Mouse (Mus musculus): ENCODE results near the gene Ndufc1. TPM values are rescaled to one million over a fixed set of nuclear protein-coding genes. Genes with fewer than 3 reads are reported as not detected.
"Not testable (repeated sequence)": the region's sequence is repeated elsewhere in the genome, so short reads cannot be mapped to it uniquely, and the experiment has no call there.

Ndufc1 gene
- total RNA-seq (2021): 1,000 to 10,000 TPM in 1 of 2 experiments, 100 to 1,000 TPM in 1; 989 to 1,053 TPM
- long read RNA-seq, experiment 1, transcript Ndufc1-201 (4 exons, 1,249 nt): major isoform, 870 of 907 reads
- long read RNA-seq, experiment 1, transcript Ndufc1-203 (2 exons, 311 nt): minor isoform, 15 of 907 reads
- long read RNA-seq, experiment 1, partial matches to known transcripts: 8 of 907 reads
- long read RNA-seq, experiment 1, other reads (novel, unspliced or antisense): 12 of 907 reads
- long read RNA-seq, experiment 2, transcript Ndufc1-201 (4 exons, 1,249 nt): major isoform, 764 of 779 reads
- long read RNA-seq, experiment 2, partial matches to known transcripts: 6 of 779 reads
- long read RNA-seq, experiment 2, other reads (novel, unspliced or antisense): 4 of 779 reads

DNA sequence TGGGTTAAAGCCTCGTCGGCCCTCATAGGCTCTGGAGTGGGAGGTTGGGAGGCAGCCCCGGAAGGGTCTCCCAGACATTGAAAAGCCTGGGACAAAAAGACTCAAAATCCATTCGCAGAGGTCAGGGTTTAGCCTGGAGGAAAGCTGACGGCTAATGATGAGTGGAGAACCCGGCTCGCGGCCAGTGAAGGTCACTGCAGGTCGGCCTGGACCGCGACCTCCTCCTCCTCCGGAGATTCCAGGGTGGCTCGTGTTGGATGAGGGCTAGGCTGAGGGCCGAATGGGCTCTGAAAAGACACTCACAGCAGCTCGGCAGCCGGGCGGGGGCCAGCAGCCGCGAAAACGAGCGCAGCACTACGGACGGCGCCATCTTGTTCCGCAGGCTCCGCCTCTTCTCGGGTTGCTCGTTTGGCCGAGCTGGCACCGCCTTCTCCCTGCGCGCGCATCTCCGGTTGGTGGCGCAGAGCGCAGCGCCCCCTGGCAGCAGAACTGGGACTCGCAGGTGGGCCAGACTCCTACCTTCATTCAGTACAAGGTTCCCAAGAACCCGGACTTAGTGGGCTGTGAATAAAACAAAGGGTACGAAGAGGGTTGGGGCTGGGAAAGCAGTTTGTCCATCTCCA, at the start of gene Ndufc1:
Gene Ndufc1, minus strand, starts transcription at position 428 of the 623 bp plus-strand sequence.
- peak; percentile 99 for DNase-seq

DNA sequence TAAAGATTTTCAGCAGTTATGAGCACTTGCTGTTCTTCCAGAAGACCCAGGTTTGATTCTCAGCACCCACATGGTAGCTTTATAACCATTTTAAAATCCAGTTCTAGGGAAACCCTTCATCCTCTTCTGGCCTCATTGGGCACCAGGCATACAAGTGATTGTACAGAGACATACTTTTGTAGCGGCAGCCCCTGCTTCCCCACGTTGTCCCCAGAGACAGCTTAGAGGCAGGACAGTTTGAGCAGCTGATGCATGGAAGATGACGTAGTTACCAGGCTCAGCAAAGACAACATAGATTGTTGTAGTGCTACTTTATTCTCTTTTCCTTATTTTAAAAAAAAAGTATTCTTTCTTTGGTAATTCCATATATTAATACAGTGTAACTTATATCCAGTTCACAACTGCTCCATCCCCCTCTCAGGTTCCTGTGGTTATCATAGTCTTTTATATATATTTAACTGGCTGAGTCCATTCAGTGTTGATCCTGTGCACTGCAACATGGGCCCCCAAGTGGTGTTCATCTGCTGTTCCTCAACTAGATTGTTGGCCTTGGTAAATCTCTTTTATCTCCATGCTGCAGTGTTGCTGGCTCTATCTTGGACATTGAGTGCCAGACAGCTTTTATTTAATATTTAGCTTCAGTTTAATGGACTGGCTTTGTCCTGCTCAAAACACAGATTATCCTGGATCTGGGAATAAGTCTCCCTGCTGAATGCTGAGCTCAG, 26.2 kb upstream of the Ndufc1 start:
- DNase-seq: no peak

DNA sequence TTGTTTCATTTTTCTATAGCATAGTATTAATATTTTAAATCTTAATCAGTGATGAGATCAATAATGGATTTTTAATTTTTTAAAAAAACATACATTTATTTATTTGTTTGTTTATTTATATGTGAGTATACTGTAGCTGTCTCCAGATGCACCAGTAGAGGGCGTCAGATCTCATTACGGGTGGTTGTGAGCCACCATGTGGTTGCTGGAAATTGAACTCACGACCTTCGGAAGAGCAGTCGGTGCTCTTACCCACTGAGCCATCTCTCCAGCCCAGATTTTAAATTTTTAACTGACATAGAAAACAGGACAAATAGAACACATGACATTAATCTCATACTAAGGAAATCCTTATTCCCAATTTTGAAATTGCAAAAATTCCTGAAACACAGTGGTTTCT, 25.6 kb upstream of the Ndufc1 start:
- not testable (repeated sequence) for DNase-seq

DNA sequence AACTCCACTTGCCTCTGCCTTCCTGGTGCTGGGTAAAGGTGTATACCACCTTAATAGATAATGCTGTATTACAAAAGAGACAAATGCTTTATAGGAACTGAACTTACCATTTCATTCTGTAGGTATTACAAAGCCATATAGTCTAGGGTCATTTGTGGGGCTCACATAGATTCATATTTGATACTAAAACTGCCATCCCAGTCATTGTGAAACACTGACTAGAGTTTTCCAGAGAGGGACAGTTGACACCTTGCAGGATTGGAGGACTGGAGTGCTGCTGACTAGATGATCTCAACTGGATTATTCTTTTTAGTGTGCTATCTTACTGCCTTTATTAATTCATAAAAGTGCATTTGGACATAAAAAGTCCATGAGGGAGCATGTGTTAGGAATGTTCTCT, 16.6 kb upstream of the Ndufc1 start:
- DNase-seq: no peak

DNA sequence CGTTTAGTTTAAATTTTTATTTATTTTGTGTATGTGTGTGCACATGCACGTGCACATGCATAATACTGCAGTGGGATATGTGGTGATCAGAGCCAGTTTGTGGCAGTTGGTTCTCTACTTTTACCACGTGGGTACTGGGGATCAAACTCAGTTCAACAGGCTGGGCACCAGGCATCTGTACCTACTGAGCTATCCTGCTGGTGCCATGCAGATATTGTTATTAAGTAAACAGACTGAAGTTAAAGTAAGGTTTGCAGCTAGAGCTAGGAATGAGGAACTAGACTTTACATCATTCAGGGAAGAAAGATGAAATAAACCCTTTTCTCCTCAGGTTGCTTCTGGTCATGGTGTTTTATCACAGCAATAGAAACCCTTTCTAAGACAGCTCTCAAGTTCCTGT, 13.1 kb upstream of the Ndufc1 start:
- no peak for DNase-seq

DNA sequence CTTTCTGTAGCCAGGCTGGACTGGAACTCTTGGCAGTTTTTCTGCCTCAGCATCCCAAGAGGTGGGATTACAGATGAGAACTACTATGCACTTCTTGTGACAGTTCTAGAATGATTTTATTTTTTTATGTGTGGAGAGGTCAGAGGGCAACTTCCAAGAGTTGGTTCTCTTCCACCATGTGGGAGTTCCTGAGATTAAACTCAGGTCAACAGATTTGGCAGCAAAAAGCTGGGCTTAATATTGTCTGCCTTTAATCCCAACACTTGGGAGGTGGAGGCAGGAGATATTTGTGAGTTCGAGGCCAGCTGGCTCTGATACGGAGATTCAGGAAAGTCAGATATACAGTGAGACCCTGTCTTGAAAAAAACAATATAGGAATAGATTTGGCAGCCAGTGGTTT, 9.2 kb upstream of the Ndufc1 start:
- DNase-seq: no peak

DNA sequence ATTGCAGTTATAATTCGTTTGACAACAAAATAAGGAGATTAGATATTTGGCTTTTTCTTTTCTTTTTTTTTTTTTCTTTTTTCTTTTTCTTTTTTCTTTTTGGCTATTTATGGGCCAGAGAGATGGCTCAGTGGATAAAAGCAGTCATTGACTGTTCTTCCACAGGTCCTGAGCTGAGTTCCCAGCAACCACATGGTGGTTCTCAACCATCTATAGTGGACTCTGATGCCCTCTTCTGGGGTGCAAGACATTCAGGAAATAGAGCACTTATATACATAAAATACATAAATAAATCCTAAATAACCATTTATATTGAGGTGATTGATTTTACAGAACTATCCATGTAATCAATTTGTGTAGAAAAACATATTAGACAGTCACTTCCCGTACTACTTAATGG, 8.7 kb upstream of the Ndufc1 start:
- no peak for DNase-seq

DNA sequence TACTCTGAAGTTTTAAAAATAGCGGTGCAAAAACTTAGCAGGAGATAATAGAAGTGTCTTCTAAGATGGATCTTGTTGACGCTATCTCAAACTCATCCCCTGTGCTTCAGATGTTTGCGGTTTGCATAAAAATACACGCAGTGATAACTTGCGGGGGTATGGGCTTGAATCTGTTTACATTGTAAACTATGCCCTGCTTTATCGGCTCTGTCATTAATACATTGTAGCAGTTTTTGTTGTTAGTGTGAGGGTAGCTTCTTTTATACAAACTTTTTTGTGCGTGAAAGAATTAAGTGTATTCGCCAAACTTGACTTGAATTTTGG, 8.3 kb upstream of the Ndufc1 start:
- no peak for DNase-seq

DNA sequence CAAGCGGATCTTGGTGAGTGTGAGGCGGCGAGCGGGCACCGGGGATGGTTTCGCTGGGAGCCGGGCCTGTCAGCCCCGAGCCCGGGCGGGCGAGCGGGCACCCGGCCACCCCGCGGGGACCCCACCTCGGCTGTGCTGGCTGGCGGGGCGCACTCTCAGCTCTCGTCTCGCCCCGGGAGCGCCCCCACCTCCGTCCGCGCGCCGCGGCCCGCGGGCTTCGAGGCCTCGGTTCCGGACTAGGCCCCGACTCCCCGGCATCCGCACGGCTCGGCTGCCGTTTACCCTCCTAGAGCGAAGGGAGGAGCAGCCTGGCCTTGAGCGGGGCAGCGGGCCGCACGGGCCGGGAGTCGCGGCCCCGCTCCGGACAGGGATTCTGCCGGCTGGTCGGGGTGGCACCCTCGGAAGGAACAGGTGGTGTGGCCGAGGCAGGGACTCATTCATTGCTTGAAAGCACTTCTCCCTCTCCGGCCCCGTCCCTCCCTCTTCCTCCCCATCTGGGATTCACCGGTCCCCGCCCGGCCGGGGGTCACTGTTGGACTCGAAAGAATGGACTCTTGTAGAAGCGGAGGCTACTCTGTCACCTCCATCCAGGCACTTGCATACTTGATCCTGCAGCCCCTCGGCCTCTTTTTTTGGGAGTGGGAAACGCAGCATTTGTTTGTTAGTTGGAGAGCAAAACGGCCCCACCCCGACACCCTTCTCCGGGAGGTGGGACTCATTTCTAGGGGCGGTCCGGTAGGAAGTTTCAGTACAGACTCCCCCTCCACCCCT, 7.8 kb upstream of the Ndufc1 start:
- DNase-seq: peak; percentile 74

DNA sequence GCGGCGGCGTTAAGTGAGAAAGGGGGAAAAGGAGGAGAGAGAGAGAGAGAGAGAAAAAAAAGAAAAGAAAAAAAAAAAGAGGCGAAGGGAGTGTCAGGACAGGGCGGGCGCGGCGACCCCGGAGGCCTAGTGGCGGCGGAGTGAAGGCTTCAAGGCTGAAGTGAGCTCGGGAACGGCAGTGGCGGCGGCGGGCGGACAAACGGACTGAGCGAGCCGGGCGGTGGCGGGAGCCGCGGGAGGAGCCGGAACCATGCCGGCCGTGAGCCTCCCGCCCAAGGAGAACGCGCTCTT, 7.2 kb upstream of the Ndufc1 start:
- no peak for DNase-seq

DNA sequence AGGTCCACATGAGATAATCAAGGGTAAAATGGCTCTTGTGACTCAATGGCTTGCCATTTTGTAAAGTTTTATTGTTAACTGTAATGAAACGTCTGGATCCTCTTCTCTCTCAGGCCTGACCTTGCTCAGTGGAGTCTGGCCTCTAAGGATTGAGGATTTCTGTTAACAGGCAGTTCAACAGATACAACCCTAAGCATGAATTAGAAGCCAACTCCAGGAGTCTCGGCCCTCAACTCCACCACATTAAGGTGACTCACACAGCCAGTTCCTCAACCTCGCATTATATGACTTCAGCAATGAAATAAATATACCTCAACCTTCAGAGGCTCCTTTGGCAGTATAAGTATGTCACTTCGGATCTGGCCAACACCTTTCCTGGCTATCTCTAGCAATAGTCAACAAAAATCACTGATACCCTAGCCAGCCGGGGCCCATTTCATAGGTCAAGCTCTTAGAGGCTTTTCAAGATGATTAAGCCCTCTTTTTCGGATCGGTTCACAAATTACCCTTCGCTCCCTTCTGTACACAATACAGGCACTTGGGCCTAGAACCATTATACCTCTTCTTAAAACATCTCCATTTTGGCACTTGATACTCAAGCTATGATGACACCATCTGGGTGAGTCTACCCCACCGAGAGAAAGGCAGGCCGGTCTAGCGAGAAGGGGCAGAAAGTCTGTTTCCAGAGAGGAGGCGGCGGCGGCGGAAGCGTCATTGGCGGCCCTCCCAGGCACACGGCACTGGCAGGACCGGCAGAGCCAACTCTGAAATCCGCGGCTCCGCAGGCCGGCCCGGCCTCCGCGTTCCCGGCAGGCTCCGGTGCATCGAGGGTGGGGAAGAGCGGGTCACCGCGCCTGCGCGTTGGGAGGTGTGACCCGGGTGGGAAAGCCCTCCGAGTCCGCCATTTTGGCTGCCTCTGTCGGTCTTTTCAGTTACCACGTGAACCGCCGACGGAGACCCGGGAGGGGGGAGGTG, 6.6 kb upstream of the Ndufc1 start, which contains the start of gene Naa15:
Gene Naa15, plus strand, starts transcription at position 51 of the 975 bp plus-strand sequence.
- peak; percentile 97 for DNase-seq

DNA sequence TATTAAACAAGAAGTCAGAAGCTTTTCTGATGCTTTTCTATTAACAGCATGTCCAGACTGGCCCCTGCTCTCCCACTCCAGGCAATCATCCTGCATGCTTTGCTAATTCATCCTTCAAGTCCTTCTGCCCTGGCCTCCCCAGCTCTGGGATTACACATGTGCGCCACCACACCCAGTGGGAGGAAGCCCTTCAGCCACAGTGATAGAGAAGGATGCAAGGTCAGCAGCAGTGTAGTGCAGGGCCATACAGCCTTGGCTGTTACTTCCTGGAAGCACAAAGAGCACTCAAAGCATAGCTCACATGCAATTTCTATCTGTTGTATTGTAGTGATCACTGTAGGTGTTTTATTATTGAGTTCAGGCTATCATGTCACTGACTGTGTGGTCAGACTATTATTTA, 4.5 kb upstream of the Ndufc1 start:
- DNase-seq: peak; percentile 58

DNA sequence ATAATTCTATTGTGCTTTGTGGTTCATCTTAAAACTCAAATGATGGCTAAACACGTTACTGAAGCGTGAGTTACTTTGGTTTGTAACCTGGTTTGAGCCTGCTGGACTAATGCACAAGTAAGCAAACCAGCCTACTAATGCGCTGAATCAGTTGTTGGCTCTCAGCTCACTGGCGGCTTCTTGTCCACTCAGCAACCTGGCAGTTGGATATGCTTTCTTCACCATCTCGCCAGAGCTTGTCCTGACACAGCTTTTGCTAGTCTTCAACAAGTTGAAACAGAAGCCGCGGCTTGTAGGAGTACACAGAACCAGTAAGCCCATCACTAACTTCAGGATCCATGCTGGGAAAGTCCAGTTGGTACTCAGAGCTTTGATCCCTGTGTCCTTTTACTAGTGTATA, 3.7 kb upstream of the Ndufc1 start:
- no peak for DNase-seq

DNA sequence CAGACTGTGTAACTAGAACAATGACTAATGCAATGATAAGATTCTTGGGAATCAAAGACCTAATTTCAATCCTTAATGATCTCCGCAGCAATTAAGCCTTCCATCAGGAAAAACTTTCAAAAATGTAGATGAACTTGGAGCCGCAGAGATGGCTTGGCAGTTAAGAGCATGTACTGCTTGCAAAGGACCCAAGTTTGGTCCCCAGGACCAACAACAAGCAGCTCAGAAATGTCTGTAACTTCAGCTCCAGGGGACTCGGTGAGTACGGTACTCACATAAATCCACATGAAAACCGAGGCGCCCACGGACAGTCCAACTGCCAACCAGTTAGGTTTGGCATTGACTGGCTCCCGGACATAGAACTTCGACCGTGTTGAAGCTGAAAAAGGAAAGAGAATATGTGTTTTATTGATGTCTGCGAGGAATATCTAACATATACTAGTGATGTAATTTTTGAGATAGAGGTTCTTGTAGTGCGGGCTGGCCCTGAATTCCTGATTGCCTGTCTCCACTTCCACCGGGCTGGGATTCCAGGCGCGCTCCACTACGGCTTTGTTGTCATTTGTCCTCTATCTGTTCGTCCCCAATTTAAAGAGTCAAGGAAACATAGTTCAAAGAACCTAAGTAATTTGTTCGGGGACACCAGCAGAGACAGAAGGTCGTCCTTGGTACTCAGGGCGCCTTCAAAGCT, 773 bp downstream of the Ndufc1 start:
- peak; percentile 47 for DNase-seq

DNA sequence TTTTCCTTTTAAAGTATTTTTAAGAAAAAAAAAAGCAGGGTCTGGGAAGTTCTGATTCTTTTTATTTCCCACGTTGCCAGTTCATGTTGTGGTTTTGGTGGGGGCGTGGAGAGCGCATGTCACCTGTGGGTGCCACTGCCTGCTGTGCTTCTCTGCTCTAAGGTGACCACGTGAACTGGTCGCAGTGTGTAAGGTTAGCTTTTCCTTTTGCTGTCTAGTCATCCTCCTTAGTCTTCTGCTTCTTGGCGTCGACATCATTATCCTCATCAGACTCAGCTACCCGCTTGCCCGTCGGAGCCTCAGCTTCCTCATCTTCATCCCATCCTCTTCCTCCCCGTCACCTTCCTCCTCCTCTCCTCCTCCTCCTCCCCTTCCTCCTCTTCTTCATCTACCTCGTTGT, 6.2 kb downstream of the Ndufc1 start:
- DNase-seq: no peak

DNA sequence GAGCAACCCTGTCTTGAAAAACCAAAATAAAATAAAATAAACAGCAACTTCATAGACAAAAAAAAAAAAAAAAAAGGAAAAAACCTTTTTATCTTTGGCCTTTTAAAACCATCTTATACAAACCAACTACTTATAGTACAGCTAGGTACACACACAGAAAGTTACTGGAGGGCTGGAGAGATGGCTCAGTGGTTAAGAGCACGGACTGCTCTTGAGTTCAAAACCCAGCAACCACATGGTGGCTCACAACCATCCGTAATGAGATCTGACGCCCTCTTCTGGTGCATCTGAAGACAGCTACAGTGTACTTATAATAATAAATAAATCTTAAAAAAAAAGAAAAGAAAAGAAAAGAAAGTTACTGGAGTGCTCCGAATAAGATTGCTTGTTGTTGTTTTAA, 6.7 kb downstream of the Ndufc1 start:
- DNase-seq: not testable (repeated sequence)

DNA sequence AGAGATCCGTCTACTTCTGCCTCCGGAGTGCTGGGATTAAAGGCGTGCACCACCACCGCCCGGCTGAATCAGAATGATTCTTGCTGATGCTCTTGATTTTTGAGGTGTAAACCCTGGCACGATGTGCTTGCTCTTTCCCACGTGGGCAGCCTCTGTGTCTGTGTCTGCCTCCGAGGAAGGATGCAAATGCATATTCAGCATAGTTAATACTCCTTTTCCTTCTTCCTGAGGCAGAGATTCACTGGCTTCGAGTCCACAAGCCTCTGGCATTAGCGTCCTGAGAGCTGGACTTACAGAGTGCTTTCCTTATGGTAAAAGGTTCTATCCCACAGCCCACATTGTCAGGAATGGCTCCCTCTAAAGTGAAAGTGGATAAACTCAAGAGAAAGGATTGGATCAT, 8.1 kb downstream of the Ndufc1 start:
- DNase-seq: no peak

DNA sequence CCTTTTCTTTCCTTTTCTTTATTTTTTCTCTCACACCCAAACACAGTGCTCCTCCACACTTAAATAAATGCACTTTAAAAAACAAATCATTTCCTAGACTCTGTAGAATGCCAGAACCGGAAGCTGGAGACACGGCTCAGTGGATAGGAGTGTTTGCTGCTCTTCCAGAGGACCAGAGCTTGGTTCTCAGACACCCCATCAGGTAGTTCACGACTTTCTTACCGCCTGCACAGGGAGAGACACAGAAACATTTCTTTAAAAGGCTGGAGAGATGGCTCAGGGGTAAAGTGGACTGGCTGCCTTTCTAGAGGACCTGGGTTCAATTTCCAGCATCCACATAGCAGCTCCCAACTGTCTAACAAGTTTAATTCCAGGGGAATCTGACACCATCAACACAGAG, 9.3 kb downstream of the Ndufc1 start:
- DNase-seq: no peak

DNA sequence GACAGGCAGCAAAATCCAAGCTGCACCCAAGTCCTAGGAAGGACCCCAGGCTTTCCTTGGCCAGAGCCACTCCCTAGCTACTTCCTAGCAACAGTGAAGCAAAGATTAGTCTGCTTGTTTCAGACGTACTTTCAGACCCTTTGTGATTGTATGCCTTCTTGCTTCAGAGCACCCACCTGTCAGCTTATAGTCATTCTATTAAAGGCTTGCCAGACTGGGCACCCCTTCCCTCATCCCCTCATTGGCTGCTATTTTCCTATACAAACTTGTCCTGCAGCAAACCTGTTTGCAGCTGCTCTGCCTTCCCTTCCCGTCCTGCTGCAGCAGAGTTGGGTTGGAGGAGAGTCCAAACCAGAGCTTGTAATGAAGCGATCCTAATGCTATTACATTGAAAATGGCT, 10.1 kb downstream of the Ndufc1 start:
- no peak for DNase-seq

DNA sequence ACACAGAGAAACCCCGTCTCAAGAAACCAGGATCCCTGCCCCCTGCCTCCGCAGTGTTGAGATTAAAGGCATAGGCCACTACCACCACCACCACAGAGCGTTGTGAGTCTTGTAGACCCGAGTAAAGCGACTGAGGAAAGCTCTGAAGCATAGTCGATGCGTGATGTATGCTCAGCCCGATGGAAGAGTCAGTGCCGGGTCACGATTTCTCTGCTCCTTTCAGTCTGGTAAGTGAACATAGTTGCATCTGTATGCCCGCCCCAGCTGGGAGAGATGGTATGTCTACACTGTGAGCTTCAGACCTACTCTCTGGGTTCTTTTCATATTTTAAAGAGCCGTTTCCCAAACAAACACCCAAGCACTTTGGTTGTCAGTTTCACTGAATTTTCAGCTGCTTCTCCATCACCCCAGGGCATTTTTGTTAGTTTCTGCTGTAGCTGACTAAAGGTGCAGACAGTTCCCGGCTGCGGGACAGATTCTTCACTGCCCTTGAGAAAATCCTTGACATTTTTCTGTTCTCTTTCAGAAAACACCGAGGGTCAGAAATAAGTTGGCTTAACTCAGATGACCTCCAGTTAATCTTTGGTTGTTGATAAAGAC, 11.0 kb downstream of the Ndufc1 start:
- no peak for DNase-seq
